Mouse (Mus musculus) brain, embryonic 18.5 days (tissue): ENCODE measurements around the gene Cdkl1.

ENCODE experiments used
- DNase-seq: peaks from one replicate; pipeline ENCODE4 v3.0.0-alpha.2; 2012; ENCODE audit warnings: low read depth, low spot score

Gene Cdkl1

GRCm38 (mm10) chr12:69790530-69791505 is at the start of gene Cdkl1:
TSS of gene Cdkl1 (minus strand) at chr12:69791267.
- DNase-seq, result no peak

GRCm38 (mm10) chr12:69838376-69838775 is 47.3 kb upstream of the Cdkl1 start:
- DNase-seq, result no peak

GRCm38 (mm10) chr12:69833982-69834604 is 43.0 kb upstream of the Cdkl1 start:
- no peak for DNase-seq

- DNase-seq, result no peak
Observed at GRCm38 (mm10) chr12:69831239-69831910, 40.3 kb upstream of the Cdkl1 start.

GRCm38 (mm10) chr12:69828214-69828613 is 37.1 kb upstream of the Cdkl1 start:
- DNase-seq, result no peak

- DNase-seq, result no peak
Observed at GRCm38 (mm10) chr12:69824881-69825597, 34.0 kb upstream of the Cdkl1 start.

- DNase-seq, result no peak
Observed at GRCm38 (mm10) chr12:69814272-69814671, 23.2 kb upstream of the Cdkl1 start.

GRCm38 (mm10) chr12:69813596-69813995 is 22.5 kb upstream of the Cdkl1 start:
- DNase-seq, result no peak

GRCm38 (mm10) chr12:69812986-69813385 is 21.9 kb upstream of the Cdkl1 start:
- no peak for DNase-seq

- DNase-seq, result no peak
Observed at GRCm38 (mm10) chr12:69811976-69812375, 20.9 kb upstream of the Cdkl1 start.

- DNase-seq, result no peak
Observed at GRCm38 (mm10) chr12:69809439-69809838, 18.4 kb upstream of the Cdkl1 start.

- no peak for DNase-seq
Observed at GRCm38 (mm10) chr12:69807399-69807985, 16.4 kb upstream of the Cdkl1 start.

- DNase-seq, result no peak
Observed at GRCm38 (mm10) chr12:69805148-69805547, 14.1 kb upstream of the Cdkl1 start.

- no peak for DNase-seq
Observed at GRCm38 (mm10) chr12:69804393-69805070, 13.5 kb upstream of the Cdkl1 start.

- DNase-seq, result no peak
Observed at GRCm38 (mm10) chr12:69803196-69803595, 12.1 kb upstream of the Cdkl1 start.

GRCm38 (mm10) chr12:69800586-69800985 is 9.5 kb upstream of the Cdkl1 start:
- DNase-seq, result no peak

GRCm38 (mm10) chr12:69796311-69796710 is 5.2 kb upstream of the Cdkl1 start:
- DNase-seq, result no peak

GRCm38 (mm10) chr12:69789766-69790529 is 1.1 kb downstream of the Cdkl1 start:
- no peak for DNase-seq

- no peak for DNase-seq
Observed at GRCm38 (mm10) chr12:69788380-69788779, 2.7 kb downstream of the Cdkl1 start.

GRCm38 (mm10) chr12:69785471-69785870 is 5.6 kb downstream of the Cdkl1 start:
- no peak for DNase-seq
